In genomic region chr1:40514851-40515585, GRCm38 (mm10) we compare ENCODE assay signal across 12 mouse cellular contexts. TPM values are rescaled to one million over a fixed set of nuclear protein-coding genes. Genes with fewer than 3 reads are reported as not detected.
DNase-seq lines count a peak whose midpoint lies in the region; ATAC-seq lines count a peak whose summit lies in the region.
"Had no signal": no experiment of that assay in that cellular context is flagged by ENCODE, and none has a peak within 500 bp of the region (broad histone marks: within the 10 kb centered on the region; RNA-seq: fewer than 3 reads in every experiment).

Gene Il18rap, plus strand, starts transcription at chr1:40515362.

- no peaks in the 10 kb centered on the region for H3K4me1 ChIP-seq in midbrain, embryonic 16.5 days (ENCODE audit: control insufficient read depth, insufficient read depth, low read length)
- no peaks in the 10 kb centered on the region for H3K4me1 ChIP-seq in midbrain, embryonic 10.5 days

- 40% methylated on average over 9 of the region's 9 CpGs for WGBS in midbrain, embryonic 16.5 days
- WGBS in midbrain, embryonic 10.5 days = 63% methylated on average over 9 of the region's 9 CpGs

- no peaks in the 10 kb centered on the region for H3K36me3 ChIP-seq in midbrain, embryonic 16.5 days (ENCODE audit: control insufficient read depth, insufficient read depth, low read length)
- no peaks in the 10 kb centered on the region for H3K36me3 ChIP-seq in midbrain, embryonic 10.5 days

- H3K4me3 ChIP-seq in midbrain, embryonic 16.5 days (ENCODE audit: low read depth, low read length) = no peak within 1 kb of the TSS
- no peak within 1 kb of the TSS for H3K4me3 ChIP-seq in midbrain, embryonic 10.5 days

- no peaks in the 10 kb centered on the region for H3K27me3 ChIP-seq in midbrain, embryonic 16.5 days (ENCODE audit: control insufficient read depth, insufficient read depth, low read depth, low read length)
- no peaks in the 10 kb centered on the region for H3K27me3 ChIP-seq in midbrain, embryonic 10.5 days (ENCODE audit: low read depth, poor library complexity, severe bottlenecking)

- H3K9me3 ChIP-seq in midbrain, embryonic 16.5 days (replicated peaks; ENCODE audit: control insufficient read depth, low read length, poor library complexity, severe bottlenecking) = 0 out of 2 replicates have a peak, but pooled peaks cover 2% of the 10 kb centered on the region
- no peaks in the 10 kb centered on the region; the same call in 1 of the 2 replicates for H3K9me3 ChIP-seq in midbrain, embryonic 10.5 days (replicated peaks)

- no peak for DNase-seq in midbrain, embryonic 10.5 days (ENCODE audit: low spot score)
- DNase-seq in T-cell, adult 2 months (ENCODE audit: low spot score) = peak; percentile 42
- DNase-seq in fibroblast of lung, adult 2 months (ENCODE audit: low read depth) = peak; percentile 28
- peak; percentile 59 for DNase-seq in naive thymus-derived CD4-positive, alpha-beta T cell, adult 2 months (ENCODE audit: low read depth)
- DNase-seq in left cerebral cortex, adult 11 months (ENCODE audit: low spot score) = no peak
- DNase-seq in adrenal gland, postnatal 14 days = no peak
- DNase-seq: cerebellum, postnatal 25 days; gastrocnemius, postnatal 14 days; right cerebral cortex, postnatal 4 days; thymus, postnatal 36 days had no signal

- ATAC-seq in midbrain, embryonic 16.5 days = no peak

- H3K27ac ChIP-seq in midbrain, embryonic 16.5 days (ENCODE audit: low read length) = no peak within 1 kb of the TSS
- H3K27ac ChIP-seq in midbrain, embryonic 10.5 days (replicated peaks) = no peak within 1 kb of the TSS

- peak within 1 kb of the TSS; percentile 8; the same call in 1 of the 2 replicates for H3K4me2 ChIP-seq in midbrain, embryonic 16.5 days (ENCODE audit: low read length)

- no peak within 1 kb of the TSS for H3K9ac ChIP-seq in midbrain, embryonic 16.5 days (ENCODE audit: low read depth, low read length)

RNA-seq across cellular contexts. Expression of gene Il18rap, which starts in this region (rescaled TPM):
- 0.18 and 0.20 TPM in 2 replicates for polyA plus RNA-seq in midbrain, embryonic 16.5 days (2015; fragmentation: Nextera tagmentation; extraction: Ambion mirVana)
- 0.10 TPM in 1 of 2 replicates, not detected in the other for polyA plus RNA-seq in midbrain, embryonic 10.5 days (2016; fragmentation: Nextera tagmentation; extraction: Ambion mirVana)
- 0.37 and 1.5 TPM in 2 replicates for total RNA-seq in adrenal gland, postnatal 14 days (2021)
- total RNA-seq: left cerebral cortex, postnatal 14 days had no signal

Comparison
In these comparisons a context has a peak if more than half of its experiments do, and no peak if none do; other contexts are left out.
1. DNase-seq: peak in T-cell, adult 2 months (single experiment), fibroblast of lung, adult 2 months (single experiment) and naive thymus-derived CD4-positive, alpha-beta T cell, adult 2 months (single experiment); none in midbrain, embryonic 10.5 days (single experiment), left cerebral cortex, adult 11 months (single experiment) and adrenal gland, postnatal 14 days (single experiment).